Mouse (Mus musculus) liver, postnatal 0 days (tissue): ENCODE measurements around the gene Dmrta2.

Experiments
- CTCF ChIP-seq: sonication (generic); IDR thresholded peaks from 2 replicates; pipeline ENCODE4 v1.5.1; 2016; ENCODE audit warnings: antibody characterized with exemption, low read depth
- EP300 ChIP-seq: IDR thresholded peaks from 2 replicates; pipeline ENCODE4 v1.6.1; 2016; ENCODE audit warnings: antibody characterized with exemption, low read depth, mild to moderate bottlenecking

DNA sequence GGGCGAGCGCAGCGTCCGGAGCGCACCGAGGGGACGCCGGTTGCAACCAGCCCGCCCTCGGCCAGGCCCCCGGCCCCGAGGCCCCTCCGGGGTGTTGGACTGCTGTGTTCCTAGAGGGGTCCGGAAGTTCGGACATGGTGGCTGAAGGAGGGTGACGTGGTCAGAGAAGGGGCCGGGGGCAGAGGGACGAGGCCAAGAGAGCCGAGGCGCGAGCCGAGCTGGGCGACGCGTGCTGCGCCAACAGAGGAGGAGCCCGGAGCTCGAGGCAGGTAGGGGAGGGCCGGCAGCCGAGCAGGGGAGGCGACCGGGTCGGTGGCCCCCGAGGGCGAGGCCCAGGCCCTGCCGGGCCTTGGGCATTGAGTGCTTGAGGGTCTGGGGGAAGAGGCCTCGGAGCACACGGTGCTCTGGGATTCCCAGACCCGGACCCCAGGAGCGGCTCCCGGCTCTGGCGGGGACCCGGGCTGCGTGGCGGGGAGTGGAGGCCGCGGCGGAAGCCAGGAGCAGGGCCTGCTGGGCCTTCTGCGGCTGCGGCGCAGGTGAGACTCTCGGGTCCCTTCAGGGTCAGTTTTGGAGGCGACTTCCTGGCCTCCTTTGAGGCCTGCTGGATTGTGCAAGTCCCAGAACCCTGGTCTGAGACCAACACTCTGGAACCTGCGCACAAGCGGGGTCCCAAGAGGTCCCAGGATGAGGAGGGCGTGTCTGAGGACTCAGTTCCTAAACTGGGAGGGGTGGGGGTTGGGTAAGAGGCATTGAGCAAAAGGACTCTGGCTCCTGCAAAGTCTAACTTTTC lies 410 bp downstream of the Dmrta2 start:
- TF ChIP-seq CTCF (no peak), EP300 (no peak)
